In the genomic region with DNA sequence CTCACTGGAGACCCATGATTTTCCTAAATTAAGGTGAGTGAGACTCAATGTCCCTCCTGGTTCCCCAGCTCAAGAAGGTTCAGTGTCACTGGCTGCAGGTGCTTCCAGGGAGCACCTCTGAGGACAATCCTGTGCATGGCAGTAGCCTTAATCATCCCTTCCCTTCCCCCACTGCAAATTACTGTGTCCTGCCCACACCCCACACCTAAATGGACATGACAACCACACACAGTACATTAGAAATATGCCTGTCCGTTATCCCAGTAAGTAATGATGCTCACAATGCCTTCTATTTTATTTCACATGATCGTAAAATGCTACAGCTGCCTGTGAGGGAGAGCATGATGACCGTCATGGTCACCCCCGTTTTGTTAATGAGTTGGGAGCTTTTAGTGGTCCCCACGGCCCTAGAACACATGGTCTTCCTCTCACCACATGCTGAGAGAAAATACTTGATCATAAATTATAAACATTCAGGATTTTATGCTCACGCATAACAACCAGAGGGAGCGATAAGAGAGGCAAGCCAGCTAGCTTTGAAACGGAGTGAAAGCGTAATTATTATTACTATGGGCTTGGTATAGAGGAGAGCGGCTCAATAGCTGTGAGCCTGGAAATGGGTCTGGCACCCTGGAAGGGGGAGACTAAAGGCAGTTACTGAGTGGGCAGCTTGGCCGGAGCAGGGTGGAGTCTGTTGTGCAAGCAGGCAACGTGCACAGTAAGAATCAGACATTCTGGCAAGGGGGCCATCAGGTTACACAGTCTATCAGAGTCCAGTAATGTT, we compare ENCODE assay signal across 20 mouse cellular contexts.
DNase-seq lines count a peak whose midpoint lies in the region; ATAC-seq lines count a peak whose summit lies in the region.
"Had no signal": no experiment of that assay in that cellular context is flagged by ENCODE, and none has a peak within 500 bp of the region (broad histone marks: within the 10 kb centered on the region; RNA-seq: fewer than 3 reads in every experiment).

No protein-coding gene starts in this region.

- H3K4me3 ChIP-seq in kidney, embryonic 16.5 days (ENCODE audit: low read length), result no peak overlapping the region
- no peak overlapping the region for H3K4me3 ChIP-seq in neural tube, embryonic 11.5 days (ENCODE audit: low read depth, low read length)
- H3K4me3 ChIP-seq: heart, adult 2 months; layer of hippocampus, adult 2 months; left cerebral cortex, adult 2 months; liver, embryonic 15.5 days; myocyte had no signal

- no peaks in the 10 kb centered on the region for H3K36me3 ChIP-seq in kidney, embryonic 16.5 days (ENCODE audit: insufficient read depth, low read length)
- H3K36me3 ChIP-seq in neural tube, embryonic 11.5 days (ENCODE audit: control insufficient read depth, insufficient read depth, low read length), result no peaks in the 10 kb centered on the region
- H3K36me3 ChIP-seq: G1E; liver, embryonic 15.5 days had no signal

- H3K27ac ChIP-seq in kidney, embryonic 16.5 days (ENCODE audit: low read length), result 0 out of 2 replicates have a peak overlapping the region, but pooled peaks have one; percentile 11
- peak overlapping the region; percentile 65 for H3K27ac ChIP-seq in neural tube, embryonic 11.5 days (ENCODE audit: low read depth, low read length)
- H3K27ac ChIP-seq: heart, adult 2 months; layer of hippocampus, adult 2 months; left cerebral cortex, adult 2 months; liver, embryonic 15.5 days had no signal

- no peaks in the 10 kb centered on the region for H3K9me3 ChIP-seq in kidney, embryonic 16.5 days (ENCODE audit: low read length)
- H3K9me3 ChIP-seq in neural tube, embryonic 11.5 days (ENCODE audit: control insufficient read depth, low read length), result no peaks in the 10 kb centered on the region
- H3K9me3 ChIP-seq: liver, embryonic 15.5 days had no signal

- WGBS in kidney, embryonic 16.5 days, result 45% methylated on average over 12 of the region's 12 CpGs
- 54% methylated on average over 12 of the region's 12 CpGs for WGBS in neural tube, embryonic 11.5 days

- peaks cover 12% of the 10 kb centered on the region; the same call in 1 of the 2 replicates for H3K4me1 ChIP-seq in kidney, embryonic 16.5 days (ENCODE audit: insufficient read depth, low read length)
- H3K4me1 ChIP-seq in neural tube, embryonic 11.5 days (ENCODE audit: control insufficient read depth, insufficient read depth, low read length), result no peaks in the 10 kb centered on the region
- H3K4me1 ChIP-seq: liver, embryonic 15.5 days had no signal

- no peak overlapping the region for H3K4me2 ChIP-seq in kidney, embryonic 16.5 days (replicated peaks; ENCODE audit: low read depth, low read length)
- H3K4me2 ChIP-seq in neural tube, embryonic 11.5 days (ENCODE audit: low read depth), result no peak overlapping the region
- H3K4me2 ChIP-seq: liver, embryonic 15.5 days had no signal

- peak; percentile 13 to 21 for DNase-seq in cerebellum, postnatal 10 days
- no peak for DNase-seq in cerebellum, adult 11 months
- DNase-seq in kidney, postnatal 25 days, result no peak
- DNase-seq in neural tube, embryonic 11.5 days (ENCODE audit: low spot score), result no peak
- DNase-seq in neural tube, embryonic 10.5 days (ENCODE audit: extremely low spot score, low spot score), result no peak
- DNase-seq in heart, adult 8-10 months (ENCODE audit: low spot score), result no peak
- no peak for DNase-seq in layer of hippocampus, adult 9-11 months
- DNase-seq: cerebellum, adult 9-11 months; gastrocnemius, postnatal 14 days; heart, adult 2 months; thymus, postnatal 36 days had no signal

- peak; percentile 76 for ATAC-seq in kidney, embryonic 16.5 days (ENCODE audit: low FRiP score, low TSS enrichment)
- peak; percentile 60; the same call in 1 of the 2 replicates for ATAC-seq in neural tube, embryonic 11.5 days (ENCODE audit: insufficient read depth, low FRiP score, low TSS enrichment)
- ATAC-seq: CD4-positive, CD25-positive, alpha-beta regulatory T cell, adult 4 months; inflammation-experienced regulatory T-cells, adult 6 months; lung, postnatal 0 days had no signal

- no peaks in the 10 kb centered on the region for H3K27me3 ChIP-seq in kidney, embryonic 16.5 days (ENCODE audit: insufficient read depth, low read length)
- H3K27me3 ChIP-seq in neural tube, embryonic 11.5 days (ENCODE audit: control insufficient read depth, insufficient read depth, low read length), result no peaks in the 10 kb centered on the region
- H3K27me3 ChIP-seq: liver, embryonic 15.5 days had no signal

- H3K9ac ChIP-seq in kidney, embryonic 16.5 days (replicated peaks; ENCODE audit: low read length), result no peak overlapping the region
- no peak overlapping the region for H3K9ac ChIP-seq in neural tube, embryonic 11.5 days (ENCODE audit: low read length)
- H3K9ac ChIP-seq: liver, embryonic 15.5 days had no signal

Comparison
In these comparisons a context has a peak if more than half of its experiments do, and no peak if none do; other contexts are left out.
1. DNase-seq: peak in cerebellum, postnatal 10 days (2 of 2); none in cerebellum, adult 11 months (single experiment), kidney, postnatal 25 days (0 of 2), neural tube, embryonic 11.5 days (single experiment), neural tube, embryonic 10.5 days (single experiment), heart, adult 8-10 months (single experiment) and layer of hippocampus, adult 9-11 months (single experiment).